Mouse (Mus musculus) embryonic facial prominence, embryonic 13.5 days (tissue): ENCODE results near the gene Emg1. TPM values are rescaled to one million over a fixed set of nuclear protein-coding genes. Genes with fewer than 3 reads are reported as not detected.
"Not testable (repeated sequence)": the region's sequence is repeated elsewhere in the genome, so short reads cannot be mapped to it uniquely, and the experiment has no call there.

Experiments
- ATAC-seq: fragments of 200-750 bp; cut with Nextera tagmentation; 2 replicates; pipeline ENCODE4 v1.8.0; 2017; ENCODE audit warnings: low read depth; ENCODE audit not compliant: insufficient number of reproducible peaks, insufficient read depth, low FRiP score, low TSS enrichment
- H3K27ac ChIP-seq: fragments of 300-500 bp; sonication (generic); 2 replicates; pipeline ENCODE4 v1.5.1; 2015; ENCODE audit warnings: moderate library complexity, mild to moderate bottlenecking, inconsistent platforms
- H3K27me3 ChIP-seq: fragments of 300-500 bp; sonication (generic); 2 replicates; pipeline ENCODE4 v1.6.1; 2015; ENCODE audit warnings: mild to moderate bottlenecking, inconsistent platforms
- H3K36me3 ChIP-seq: fragments of 300-500 bp; sonication (generic); 2 replicates; pipeline ENCODE4 v1.6.1; 2015; ENCODE audit warnings: mild to moderate bottlenecking, inconsistent platforms
- H3K4me1 ChIP-seq: fragments of 300-500 bp; sonication (generic); 2 replicates; pipeline ENCODE4 v1.6.1; 2015; ENCODE audit warnings: inconsistent platforms
- H3K4me2 ChIP-seq: fragments of 300-500 bp; sonication (generic); 2 replicates; pipeline ENCODE4 v1.6.1; 2015; ENCODE audit warnings: moderate library complexity, mild to moderate bottlenecking, inconsistent platforms
- H3K4me3 ChIP-seq: fragments of 300-500 bp; sonication (generic); 2 replicates; pipeline ENCODE4 v1.5.1; 2015; ENCODE audit warnings: mild to moderate bottlenecking, inconsistent platforms
- H3K9ac ChIP-seq: fragments of 300-500 bp; sonication (generic); 2 replicates; pipeline ENCODE4 v1.6.1; 2015; ENCODE audit warnings: mild to moderate bottlenecking, inconsistent platforms
- H3K9me3 ChIP-seq: fragments of 300-500 bp; sonication (generic); 2 replicates; pipeline ENCODE4 v1.6.1; 2016; ENCODE audit warnings: inconsistent platforms
- WGBS: fragments of 180-500 bp; shearing (Covaris S2); methylation state at CpG from one replicate; pipeline ENCODE4 v1.1.7; 2015; ENCODE audit warnings: mixed read lengths; 5-methylcytosine and 5-hydroxymethylcytosine counted together
- polyA plus RNA-seq: library from polyadenylated mRNA; unstranded; fragments of >200 nt; fragmentation: Nextera tagmentation; extraction: Ambion mirVana; gene quantifications from 2 replicates; pipeline ENCODE4 v1.2.1, GENCODE M21; 2015

Gene Emg1
- polyA plus RNA-seq, 1 experiment from 2014 or later, result 214 TPM

GRCm38 (mm10) chr6:124688151-124688758, 23.7 kb downstream of the Emg1 start:
- no peak for ATAC-seq
- WGBS, result 82% methylated on average over 8 of the region's 8 CpGs
- no peak overlapping the region for H3K9ac ChIP-seq
- H3K27ac ChIP-seq, result no peak overlapping the region
- no peaks in the 10 kb centered on the region for H3K4me1 ChIP-seq
- H3K4me3 ChIP-seq, result no peak overlapping the region
- no peak overlapping the region for H3K4me2 ChIP-seq
- H3K9me3 ChIP-seq, result no peaks in the 10 kb centered on the region
- no peaks in the 10 kb centered on the region for H3K36me3 ChIP-seq
- H3K27me3 ChIP-seq, result no peaks in the 10 kb centered on the region

GRCm38 (mm10) chr6:124686644-124687043, 25.3 kb downstream of the Emg1 start:
- H3K27me3 ChIP-seq, H3K36me3 ChIP-seq, ATAC-seq, H3K4me1 ChIP-seq, H3K27ac ChIP-seq, H3K4me2 ChIP-seq, H3K4me3 ChIP-seq, H3K9ac ChIP-seq, H3K9me3 ChIP-seq: not testable (repeated sequence)
- 79% methylated on average over 1 of the region's 1 CpGs for WGBS

- Histone ChIP-seq H3K4me3 (no peak overlapping the region), H3K27me3 (no peaks in the 10 kb centered on the region), H3K4me2 (no peak overlapping the region), H3K9me3 (no peaks in the 10 kb centered on the region), H3K36me3 (no peaks in the 10 kb centered on the region), H3K9ac (no peak overlapping the region), H3K4me1 (no peaks in the 10 kb centered on the region), H3K27ac (no peak overlapping the region)
- 93% methylated on average over 12 of the region's 12 CpGs for WGBS
- ATAC-seq, result no peak
Observed at GRCm38 (mm10) chr6:124685606-124686386, 26.2 kb downstream of the Emg1 start.

DNA sequence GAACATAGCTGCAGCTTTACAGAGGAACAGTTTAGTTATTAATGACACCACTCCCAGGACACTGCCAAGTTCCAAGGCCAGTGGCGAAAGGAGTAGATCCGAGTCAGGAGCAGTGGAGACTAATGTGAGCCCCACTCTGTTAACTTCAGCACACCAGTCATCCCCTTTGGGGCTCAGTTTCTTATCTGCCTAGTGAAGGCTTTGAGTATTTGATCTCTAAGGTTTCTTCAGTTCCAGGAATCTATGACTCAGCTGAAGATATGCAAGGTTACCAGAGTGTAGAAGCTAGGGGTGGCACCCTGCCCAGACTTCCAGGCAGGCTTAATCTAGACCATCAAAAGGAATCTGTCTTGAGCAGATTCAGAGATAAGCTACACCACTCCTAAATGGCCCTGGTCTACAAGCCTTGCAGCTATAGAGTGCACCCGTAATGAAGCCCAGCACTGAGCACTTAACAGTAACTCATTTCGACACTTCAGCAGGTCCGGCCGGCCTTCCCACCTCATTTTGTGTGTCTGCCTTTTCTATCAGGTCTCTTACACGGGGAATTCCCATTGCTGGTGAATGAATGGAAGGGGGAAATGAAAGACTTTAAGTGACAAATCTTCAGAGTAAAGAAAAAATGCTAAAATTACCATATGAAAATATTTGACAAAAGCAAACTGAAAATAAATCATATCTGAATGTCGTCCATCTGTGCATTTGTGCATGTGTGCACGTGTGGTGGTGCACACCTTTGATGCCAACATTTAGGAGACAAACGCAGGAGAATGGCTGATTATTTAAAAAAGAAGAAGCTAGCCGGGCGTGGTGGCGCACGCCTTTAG, 28.2 kb downstream of the Emg1 start:
- Histone ChIP-seq H3K9ac (no peak overlapping the region), H3K36me3 (no peaks in the 10 kb centered on the region), H3K9me3 (no peaks in the 10 kb centered on the region), H3K4me3 (no peak overlapping the region), H3K27me3 (no peaks in the 10 kb centered on the region), H3K4me1 (no peaks in the 10 kb centered on the region), H3K4me2 (no peak overlapping the region), H3K27ac (no peak overlapping the region)
- no peak for ATAC-seq
- WGBS, result 77% methylated on average over 14 of the region's 14 CpGs

GRCm38 (mm10) chr6:124682291-124682690, 29.7 kb downstream of the Emg1 start:
- not testable (repeated sequence) for H3K4me3 ChIP-seq, H3K27me3 ChIP-seq, H3K4me1 ChIP-seq, ATAC-seq, H3K36me3 ChIP-seq, H3K9me3 ChIP-seq, H3K4me2 ChIP-seq, H3K9ac ChIP-seq, H3K27ac ChIP-seq
- 69% methylated on average over 6 of the region's 6 CpGs for WGBS

DNA sequence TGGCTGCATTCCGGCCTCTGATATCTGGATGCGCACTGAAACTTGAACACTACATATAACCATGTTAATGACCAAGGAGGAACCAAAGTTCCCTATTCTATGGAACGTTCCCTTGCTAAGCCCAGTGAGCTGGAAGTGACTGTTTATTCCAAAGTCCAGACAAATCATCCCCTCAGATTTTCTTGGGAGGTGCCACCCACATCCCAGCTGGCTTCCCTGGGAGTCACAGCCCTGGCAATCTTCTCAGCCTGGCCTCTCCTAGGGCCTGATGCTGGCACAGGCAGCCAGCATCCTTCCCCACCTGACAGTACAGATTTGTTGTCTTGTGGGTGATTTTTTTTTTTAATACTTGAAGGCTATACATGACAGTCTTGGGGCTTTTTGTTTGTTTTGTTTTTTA, 32.5 kb downstream of the Emg1 start:
- Histone ChIP-seq H3K4me3 (no peak overlapping the region), H3K9ac (no peak overlapping the region), H3K27me3 (no peaks in the 10 kb centered on the region), H3K27ac (no peak overlapping the region), H3K36me3 (peaks cover 2% of the 10 kb centered on the region), H3K9me3 (no peaks in the 10 kb centered on the region), H3K4me1 (no peaks in the 10 kb centered on the region), H3K4me2 (no peak overlapping the region)
- 86% methylated on average over 3 of the region's 3 CpGs for WGBS
- no peak for ATAC-seq

DNA sequence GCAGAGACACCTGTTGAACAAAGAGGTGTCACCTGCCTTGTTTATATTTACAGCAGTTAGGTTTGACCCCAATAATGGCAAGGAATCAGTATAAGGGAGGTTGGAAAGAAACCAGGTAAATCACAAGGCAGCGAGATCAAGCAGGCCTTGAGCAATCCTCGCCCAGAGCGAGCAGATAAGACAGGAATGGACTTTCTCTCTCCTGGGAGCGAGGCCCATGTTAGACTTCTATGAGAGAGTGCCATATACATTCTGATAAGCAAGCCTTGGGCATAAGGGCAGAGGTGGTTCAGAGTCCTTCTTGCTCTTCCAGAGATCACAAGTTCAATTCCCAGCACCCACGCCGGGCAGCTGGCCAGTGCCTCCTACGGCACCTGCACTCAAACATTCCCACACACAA, 33.2 kb downstream of the Emg1 start:
- Histone ChIP-seq H3K4me1 (no peaks in the 10 kb centered on the region), H3K4me3 (no peak overlapping the region), H3K27ac (no peak overlapping the region), H3K36me3 (peaks cover 10% of the 10 kb centered on the region), H3K9me3 (no peaks in the 10 kb centered on the region), H3K4me2 (no peak overlapping the region), H3K9ac (no peak overlapping the region), H3K27me3 (no peaks in the 10 kb centered on the region)
- ATAC-seq, result no peak
- 93% methylated on average over 7 of the region's 7 CpGs for WGBS

DNA sequence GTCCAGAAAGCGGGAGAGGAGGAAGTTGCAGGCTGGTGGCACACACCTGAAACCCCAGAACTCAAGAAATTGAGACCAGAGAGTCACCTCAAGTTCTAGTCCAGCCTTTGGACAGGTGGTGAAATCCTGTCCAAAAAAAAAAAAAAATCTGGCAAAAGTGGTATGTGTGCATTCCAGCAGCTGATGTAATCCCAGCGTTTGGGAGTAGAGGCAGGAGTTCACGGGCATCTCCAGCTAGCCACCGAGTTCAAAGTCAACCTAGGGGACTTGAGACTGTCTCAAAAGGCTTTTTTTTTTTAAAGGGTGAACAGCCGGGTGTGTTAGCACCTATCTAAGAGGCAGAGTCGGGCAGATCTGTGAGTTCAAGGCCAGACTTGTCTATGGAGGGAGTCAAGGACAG, 35.8 kb downstream of the Emg1 start:
- Histone ChIP-seq H3K27ac (no peak overlapping the region), H3K27me3 (no peaks in the 10 kb centered on the region), H3K4me3 (no peak overlapping the region), H3K4me2 (no peak overlapping the region), H3K9me3 (no peaks in the 10 kb centered on the region), H3K4me1 (peaks cover 8% of the 10 kb centered on the region), H3K9ac (no peak overlapping the region), H3K36me3 (peaks cover 10% of the 10 kb centered on the region)
- ATAC-seq, result no peak
- 85% methylated on average over 6 of the region's 6 CpGs for WGBS

GRCm38 (mm10) chr6:124674591-124674990, 37.4 kb downstream of the Emg1 start:
- WGBS, result 90% methylated on average over 7 of the region's 7 CpGs

DNA sequence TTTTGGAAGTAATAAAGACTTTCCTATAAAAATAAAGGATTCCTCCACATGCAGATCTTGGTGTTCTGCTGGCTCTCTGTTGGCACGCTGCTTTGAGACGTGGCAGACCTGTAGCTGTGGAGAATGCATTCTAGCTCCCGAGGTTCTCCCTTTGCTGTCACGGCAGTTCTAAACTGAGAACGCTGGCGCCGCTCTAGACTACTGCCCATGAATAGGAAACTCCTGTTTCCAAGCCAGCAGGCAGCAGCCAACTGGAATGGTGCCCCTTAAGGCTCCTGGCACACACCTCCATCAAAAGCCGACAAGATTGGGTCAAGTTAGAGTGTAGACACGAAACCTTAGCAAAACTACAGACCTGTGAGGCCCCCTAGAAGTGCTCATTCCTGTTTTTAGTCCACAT, 38.4 kb downstream of the Emg1 start:
- H3K27me3 ChIP-seq, result no peaks in the 10 kb centered on the region
- no peaks in the 10 kb centered on the region for H3K9me3 ChIP-seq
- no peak overlapping the region for H3K4me2 ChIP-seq
- no peak overlapping the region for H3K4me3 ChIP-seq
- WGBS, result 92% methylated on average over 9 of the region's 9 CpGs
- H3K9ac ChIP-seq, result no peak overlapping the region
- H3K36me3 ChIP-seq, result peaks cover 10% of the 10 kb centered on the region
- H3K4me1 ChIP-seq, result peaks cover 8% of the 10 kb centered on the region
- ATAC-seq, result no peak
- H3K27ac ChIP-seq, result no peak overlapping the region

More at GRCm38 (mm10) chr6:124674591-124674990, 37.4 kb downstream of the Emg1 start:
- Histone ChIP-seq H3K27ac (no peak overlapping the region), H3K27me3 (no peaks in the 10 kb centered on the region), H3K9me3 (no peaks in the 10 kb centered on the region), H3K4me2 (no peak overlapping the region), H3K36me3 (peaks cover 10% of the 10 kb centered on the region), H3K4me3 (no peak overlapping the region), H3K9ac (no peak overlapping the region), H3K4me1 (peaks cover 8% of the 10 kb centered on the region)
- ATAC-seq, result no peak

GRCm38 (mm10) chr6:124672100-124672499, 39.9 kb downstream of the Emg1 start:
- Histone ChIP-seq H3K9ac (no peak overlapping the region), H3K4me3 (no peak overlapping the region), H3K36me3 (peaks cover 10% of the 10 kb centered on the region), H3K27ac (no peak overlapping the region), H3K4me2 (no peak overlapping the region), H3K9me3 (no peaks in the 10 kb centered on the region), H3K27me3 (no peaks in the 10 kb centered on the region), H3K4me1 (peaks cover 8% of the 10 kb centered on the region)
- no peak for ATAC-seq
- WGBS, result 55% methylated on average over 6 of the region's 6 CpGs
